Mouse (Mus musculus) kidney, embryonic 14.5 days (tissue): ENCODE results near the gene Eif4enif1. TPM values are rescaled to one million over a fixed set of nuclear protein-coding genes. Genes with fewer than 3 reads are reported as not detected.
A peak's percentile ranks its signal among the peaks of the same experiment; 100 is the strongest.
"Not testable (repeated sequence)": the region's sequence is repeated elsewhere in the genome, so short reads cannot be mapped to it uniquely, and the experiment has no call there.

Experiments used
- ATAC-seq: fragments of 200-750 bp; cut with Nextera tagmentation; 2 replicates; pipeline ENCODE4 v1.8.0; 2017; ENCODE audit warnings: moderate number of reproducible peaks, mild to moderate bottlenecking, moderate TSS enrichment, moderate library complexity; ENCODE audit not compliant: low FRiP score, low TSS enrichment
- H3K27ac ChIP-seq: fragments of 300-500 bp; sonication (generic); 2 replicates; pipeline ENCODE4 v1.5.1; 2014; ENCODE audit warnings: low read depth, mild to moderate bottlenecking, low read length, moderate library complexity, mixed read lengths
- H3K27me3 ChIP-seq: fragments of 300-500 bp; sonication (generic); 2 replicates; pipeline ENCODE4 v1.6.1; 2014; ENCODE audit warnings: mild to moderate bottlenecking, low read length; ENCODE audit not compliant: control insufficient read depth, insufficient read depth
- H3K36me3 ChIP-seq: fragments of 300-500 bp; sonication (generic); 2 replicates; pipeline ENCODE4 v1.6.1; 2014; ENCODE audit warnings: low read length, mixed read lengths; ENCODE audit not compliant: control insufficient read depth, insufficient read depth
- H3K4me1 ChIP-seq: fragments of 300-500 bp; sonication (generic); 2 replicates; pipeline ENCODE4 v1.6.1; 2014; ENCODE audit warnings: low read length, mixed read lengths; ENCODE audit not compliant: control insufficient read depth, insufficient read depth
- H3K4me2 ChIP-seq: fragments of 300-500 bp; sonication (generic); replicated peaks from 2 replicates; pipeline ENCODE4 v1.6.1; 2014; ENCODE audit warnings: low read depth, mild to moderate bottlenecking, low read length
- H3K4me3 ChIP-seq: fragments of 300-500 bp; sonication (generic); 2 replicates; pipeline ENCODE4 v1.5.1; 2014; ENCODE audit warnings: mild to moderate bottlenecking, low read length
- H3K9ac ChIP-seq: fragments of 300-500 bp; sonication (generic); 2 replicates; pipeline ENCODE4 v1.6.1; 2014; ENCODE audit warnings: low read depth, mild to moderate bottlenecking, low read length, moderate library complexity
- H3K9me3 ChIP-seq: fragments of 300-500 bp; sonication (generic); 2 replicates; pipeline ENCODE4 v1.6.1; 2016; ENCODE audit warnings: low read length; ENCODE audit not compliant: control insufficient read depth
- WGBS: fragments of 180-500 bp; shearing (Covaris S2); extraction: QIAGEN DNeasy Blood & Tissue Kit; methylation state at CpG from one replicate; pipeline ENCODE4 v1.1.7; 2014; 5-methylcytosine and 5-hydroxymethylcytosine counted together
- polyA plus RNA-seq: library from polyadenylated mRNA; unstranded; fragments of >200 nt; fragmentation: Nextera tagmentation; extraction: Ambion mirVana; gene quantifications from 2 replicates; pipeline ENCODE4 v1.2.1, GENCODE M21; 2014

Eif4enif1 gene
- polyA plus RNA-seq, 1 experiment from 2014 or later: 65.8 TPM

- not testable (repeated sequence) for H3K4me1 ChIP-seq, H3K4me3 ChIP-seq, H3K36me3 ChIP-seq, H3K4me2 ChIP-seq, H3K27me3 ChIP-seq, H3K27ac ChIP-seq, H3K9me3 ChIP-seq, H3K9ac ChIP-seq
- 71% methylated on average over 3 of the region's 5 CpGs for WGBS
- ATAC-seq: peak; percentile 38
Observed at GRCm38 (mm10) chr11:3165210-3165782, 36.9 kb upstream of the Eif4enif1 start.

GRCm38 (mm10) chr11:3166321-3166720 is 35.9 kb upstream of the Eif4enif1 start:
- H3K9ac ChIP-seq, H3K4me2 ChIP-seq, H3K9me3 ChIP-seq, H3K4me1 ChIP-seq, ATAC-seq, H3K27me3 ChIP-seq, H3K36me3 ChIP-seq, H3K4me3 ChIP-seq, H3K27ac ChIP-seq: not testable (repeated sequence)

- ATAC-seq: 0 out of 2 replicates have a peak, but pooled peaks have one; percentile 14
- not testable (repeated sequence) for H3K4me2 ChIP-seq, H3K36me3 ChIP-seq, H3K4me3 ChIP-seq, H3K27ac ChIP-seq, H3K9ac ChIP-seq, H3K9me3 ChIP-seq, H3K4me1 ChIP-seq, H3K27me3 ChIP-seq
- WGBS: 96% methylated on average over 4 of the region's 4 CpGs
Observed at GRCm38 (mm10) chr11:3167129-3167528, 35.1 kb upstream of the Eif4enif1 start.

GRCm38 (mm10) chr11:3167571-3168001 is 34.6 kb upstream of the Eif4enif1 start:
- H3K27ac ChIP-seq, H3K9ac ChIP-seq, H3K4me3 ChIP-seq, H3K4me1 ChIP-seq, H3K4me2 ChIP-seq, H3K36me3 ChIP-seq, H3K27me3 ChIP-seq, H3K9me3 ChIP-seq: not testable (repeated sequence)
- 67% methylated on average over 4 of the region's 4 CpGs for WGBS
- ATAC-seq: 0 out of 2 replicates have a peak, but pooled peaks have one; percentile 1

GRCm38 (mm10) chr11:3169042-3169441 is 33.1 kb upstream of the Eif4enif1 start:
- H3K27ac ChIP-seq, H3K4me1 ChIP-seq, H3K4me3 ChIP-seq, H3K9me3 ChIP-seq, H3K9ac ChIP-seq, H3K27me3 ChIP-seq, H3K4me2 ChIP-seq, H3K36me3 ChIP-seq: not testable (repeated sequence)
- peak; percentile 56 for ATAC-seq
- 80% methylated on average over 2 of the region's 2 CpGs for WGBS

GRCm38 (mm10) chr11:3171931-3172330 is 30.3 kb upstream of the Eif4enif1 start:
- ATAC-seq, H3K4me2 ChIP-seq, H3K27ac ChIP-seq: not testable (repeated sequence)

GRCm38 (mm10) chr11:3172526-3172925 is 29.7 kb upstream of the Eif4enif1 start:
- not testable (repeated sequence) for H3K4me2 ChIP-seq, H3K4me3 ChIP-seq, H3K36me3 ChIP-seq, H3K27ac ChIP-seq, ATAC-seq, H3K9me3 ChIP-seq, H3K4me1 ChIP-seq, H3K27me3 ChIP-seq, H3K9ac ChIP-seq
- 40% methylated on average over 3 of the region's 6 CpGs for WGBS

More at GRCm38 (mm10) chr11:3171931-3172330, 30.3 kb upstream of the Eif4enif1 start:
- 73% methylated on average over 1 of the region's 1 CpGs for WGBS
- H3K36me3 ChIP-seq, H3K9ac ChIP-seq, H3K4me3 ChIP-seq, H3K4me1 ChIP-seq, H3K9me3 ChIP-seq, H3K27me3 ChIP-seq: not testable (repeated sequence)

GRCm38 (mm10) chr11:3173425-3174318 is 28.5 kb upstream of the Eif4enif1 start:
- H3K9ac ChIP-seq, H3K4me1 ChIP-seq, H3K4me2 ChIP-seq, H3K27me3 ChIP-seq, H3K9me3 ChIP-seq, H3K4me3 ChIP-seq, H3K36me3 ChIP-seq, H3K27ac ChIP-seq: not testable (repeated sequence)
- ATAC-seq: peak; percentile 61
- WGBS: 85% methylated on average over 11 of the region's 11 CpGs

GRCm38 (mm10) chr11:3178968-3179725 is 23.0 kb upstream of the Eif4enif1 start:
- 84% methylated on average over 6 of the region's 6 CpGs for WGBS
- H3K4me2 ChIP-seq, H3K27ac ChIP-seq, H3K4me1 ChIP-seq, H3K4me3 ChIP-seq, H3K27me3 ChIP-seq, H3K9me3 ChIP-seq, H3K36me3 ChIP-seq, ATAC-seq, H3K9ac ChIP-seq: not testable (repeated sequence)
